Mouse (Mus musculus) spleen, adult 18-20 months (tissue): ENCODE measurements around the gene Cab39.

Experiments
- DNase-seq, 2 experiments: peaks; one replicate each; pipeline ENCODE4 v3.0.0; 2022; ENCODE audit warnings: mixed read lengths in 2 of 2

Gene Cab39

GRCm38 (mm10) chr1:85850851-85851250 is 57.6 kb downstream of the Cab39 start:
- DNase-seq: no peak

- DNase-seq: peak; percentile 39 to 64
Observed at GRCm38 (mm10) chr1:85852996-85853689, 59.9 kb downstream of the Cab39 start.

- DNase-seq: no peak
Observed at GRCm38 (mm10) chr1:85853865-85854264, 60.6 kb downstream of the Cab39 start.

- no peak for DNase-seq
Observed at GRCm38 (mm10) chr1:85854475-85854874, 61.2 kb downstream of the Cab39 start.

GRCm38 (mm10) chr1:85856266-85856665 is 63.0 kb downstream of the Cab39 start:
- DNase-seq: no peak

- DNase-seq: no peak
Observed at GRCm38 (mm10) chr1:85857261-85857754, 64.1 kb downstream of the Cab39 start.

GRCm38 (mm10) chr1:85864383-85864782 is 71.1 kb downstream of the Cab39 start:
- DNase-seq: no peak

GRCm38 (mm10) chr1:85870001-85870400 is 76.8 kb downstream of the Cab39 start:
- DNase-seq: no peak

- DNase-seq: no peak
Observed at GRCm38 (mm10) chr1:85870546-85870945, 77.3 kb downstream of the Cab39 start.

GRCm38 (mm10) chr1:85882003-85882402 is 88.8 kb downstream of the Cab39 start:
- no peak for DNase-seq

- DNase-seq: no peak
Observed at GRCm38 (mm10) chr1:85887221-85887620, 94.0 kb downstream of the Cab39 start.

GRCm38 (mm10) chr1:85894231-85894747 is 101.0 kb downstream of the Cab39 start, which contains the start of gene Itm2c:
Gene Itm2c, plus strand, starts transcription at chr1:85894281.
- DNase-seq: peak; percentile 63 to 76

- peak in 1 of 2 experiments; percentile 28 for DNase-seq
Observed at GRCm38 (mm10) chr1:85894748-85895360, 101.6 kb downstream of the Cab39 start.

- DNase-seq: peak; percentile 43 to 67
Observed at GRCm38 (mm10) chr1:85895391-85895837, 102.2 kb downstream of the Cab39 start.

- no peak for DNase-seq
Observed at GRCm38 (mm10) chr1:85896110-85896509, 102.9 kb downstream of the Cab39 start.

GRCm38 (mm10) chr1:85896781-85897700 is 103.8 kb downstream of the Cab39 start:
- DNase-seq: no peak

- no peak for DNase-seq
Observed at GRCm38 (mm10) chr1:85897901-85898760, 104.9 kb downstream of the Cab39 start.

- DNase-seq: no peak
Observed at GRCm38 (mm10) chr1:85898761-85899387, 105.6 kb downstream of the Cab39 start.

- DNase-seq: no peak
Observed at GRCm38 (mm10) chr1:85899388-85899761, 106.1 kb downstream of the Cab39 start.

GRCm38 (mm10) chr1:85900521-85901333 is 107.5 kb downstream of the Cab39 start:
- no peak for DNase-seq
